21 mouse cellular contexts compared by ENCODE assay signal in the genomic region with DNA sequence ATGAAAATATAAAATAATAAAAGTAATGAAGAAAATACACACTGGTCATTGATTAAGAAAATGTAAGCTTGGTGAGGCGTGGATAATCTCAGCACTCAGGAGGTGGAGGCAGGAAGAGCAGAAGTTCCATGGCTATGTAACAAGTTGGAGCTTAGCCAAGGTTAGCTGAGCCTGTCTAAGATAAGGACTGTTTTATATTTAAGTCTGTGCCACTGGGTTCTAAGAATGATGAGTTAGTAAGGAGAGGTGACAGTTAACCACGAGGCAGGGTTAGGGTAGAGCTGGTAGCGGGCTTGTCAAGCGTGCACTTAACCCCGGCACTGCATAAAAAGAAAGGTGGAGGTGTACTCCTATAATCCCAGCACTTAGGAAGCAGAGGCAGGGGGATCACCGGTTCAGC. TPM values are rescaled to one million over a fixed set of nuclear protein-coding genes. Genes with fewer than 3 reads are reported as not detected.
DNase-seq lines count a peak whose midpoint lies in the region; ATAC-seq and TF ChIP-seq lines count a peak whose summit lies in the region.
"Had no signal": no experiment of that assay in that cellular context is flagged by ENCODE, and none has a peak within 500 bp of the region (broad histone marks: within the 10 kb centered on the region; RNA-seq: fewer than 3 reads in every experiment).

No protein-coding gene starts in this region.

- no peak for TF ChIP-seq EP300 in heart, postnatal 0 days (IDR thresholded peaks at IDR 0.05; ENCODE audit: low read depth)

- DNase-seq in adrenal gland, postnatal 14 days = peak; percentile 18
- DNase-seq in adrenal gland, postnatal 10 days = no peak
- peak; percentile 22 for DNase-seq in heart, postnatal 0 days (ENCODE audit: low spot score)
- DNase-seq in left cerebral cortex, postnatal 14 days (ENCODE audit: low spot score in 2 of 2) = no peak
- DNase-seq: cerebellum, adult 11-12 months; cerebellum, adult 9-10 months; cerebellum, postnatal 36 days; gastrocnemius, adult 2 months; gastrocnemius, postnatal 25 days; heart, postnatal 4 days; kidney, adult 11 months had no signal

- ATAC-seq in heart, postnatal 0 days (ENCODE audit: insufficient read depth, low read depth) = no peak
- no peak for ATAC-seq in heart, embryonic 12.5 days (ENCODE audit: insufficient number of reproducible peaks, low FRiP score)
- peak; percentile 44 for ATAC-seq in common myeloid progenitor, adult 5-6 weeks (replicated peaks; ENCODE audit: low read depth, poor library complexity, severe bottlenecking)
- no peak for ATAC-seq in inflammation-experienced regulatory T-cells, adult 6 months
- ATAC-seq: forebrain, embryonic 13.5 days; hindbrain, embryonic 16.5 days had no signal

- no peak overlapping the region for H3K27ac ChIP-seq in heart, postnatal 0 days (ENCODE audit: low read depth)
- H3K27ac ChIP-seq in heart, embryonic 12.5 days (ENCODE audit: poor library complexity, severe bottlenecking) = no peak overlapping the region
- H3K27ac ChIP-seq: embryonic facial prominence, embryonic 10.5 days; forebrain, embryonic 13.5 days; gastrocnemius, adult 2 months; hindbrain, embryonic 12.5 days had no signal

- no peak overlapping the region for H3K9ac ChIP-seq in heart, postnatal 0 days (replicated peaks; ENCODE audit: low read depth, low read length)
- H3K9ac ChIP-seq in heart, embryonic 12.5 days = no peak overlapping the region
- H3K9ac ChIP-seq: forebrain, embryonic 13.5 days; hindbrain, embryonic 12.5 days had no signal

- no peaks in the 10 kb centered on the region for H3K36me3 ChIP-seq in heart, postnatal 0 days (replicated peaks; ENCODE audit: control insufficient read depth, insufficient read depth, low read length)
- H3K36me3 ChIP-seq in heart, embryonic 12.5 days = no peaks in the 10 kb centered on the region
- H3K36me3 ChIP-seq: embryonic facial prominence, embryonic 10.5 days; hindbrain, embryonic 12.5 days had no signal

- H3K4me3 ChIP-seq in heart, postnatal 0 days (ENCODE audit: low read depth, low read length) = no peak overlapping the region
- H3K4me3 ChIP-seq in heart, embryonic 12.5 days = no peak overlapping the region
- H3K4me3 ChIP-seq: embryonic facial prominence, embryonic 10.5 days; forebrain, embryonic 13.5 days; gastrocnemius, adult 2 months; hindbrain, embryonic 12.5 days had no signal

- 43% methylated on average over 6 of the region's 6 CpGs for WGBS in heart, postnatal 0 days
- 64% methylated on average over 6 of the region's 6 CpGs for WGBS in heart, embryonic 12.5 days

- no peaks in the 10 kb centered on the region for H3K9me3 ChIP-seq in heart, postnatal 0 days (replicated peaks; ENCODE audit: control insufficient read depth, low read length)
- no peaks in the 10 kb centered on the region for H3K9me3 ChIP-seq in heart, embryonic 12.5 days (replicated peaks)
- H3K9me3 ChIP-seq: embryonic facial prominence, embryonic 10.5 days; forebrain, embryonic 13.5 days; hindbrain, embryonic 12.5 days had no signal

- no peaks in the 10 kb centered on the region; the same call in 1 of the 2 replicates for H3K4me1 ChIP-seq in heart, postnatal 0 days (ENCODE audit: control insufficient read depth, insufficient read depth)
- peaks cover 16% of the 10 kb centered on the region for H3K4me1 ChIP-seq in heart, embryonic 12.5 days (replicated peaks)
- H3K4me1 ChIP-seq: forebrain, embryonic 13.5 days; hindbrain, embryonic 12.5 days had no signal

- TF ChIP-seq CTCF in heart, postnatal 0 days (IDR thresholded peaks at IDR 0.05; ENCODE audit: low read depth) = no peak

- no peak overlapping the region for H3K4me2 ChIP-seq in heart, postnatal 0 days (ENCODE audit: low read depth, low read length)
- H3K4me2 ChIP-seq in heart, embryonic 12.5 days = no peak overlapping the region
- H3K4me2 ChIP-seq: forebrain, embryonic 13.5 days; heart, embryonic 11.5 days; hindbrain, embryonic 12.5 days had no signal

- intact Hi-C loops in left cerebral cortex, postnatal 14 days (cut with DNase I) = no loop called here

- H3K27me3 ChIP-seq in heart, postnatal 0 days (ENCODE audit: control insufficient read depth, insufficient read depth, low read length) = no peaks in the 10 kb centered on the region
- no peaks in the 10 kb centered on the region for H3K27me3 ChIP-seq in heart, embryonic 12.5 days (replicated peaks)
- H3K27me3 ChIP-seq: CH12.LX; forebrain, embryonic 13.5 days; hindbrain, embryonic 12.5 days had no signal

RNA-seq across cellular contexts. Expression of gene Arhgef33, which starts 15.0 kb away (rescaled TPM):
- total RNA-seq in adrenal gland, postnatal 14 days (2021) = 1.1 and 2.0 TPM in 2 replicates
- 1 to 10 TPM; 1.6 to 2.5 TPM for total RNA-seq in adrenal gland, postnatal 10 days (2021)
- not detected in 2 replicates for total RNA-seq in heart, postnatal 0 days (2014; rRNA removed; ENCODE audit: low replicate concordance)
- polyA plus RNA-seq in heart, postnatal 0 days (2015; fragmentation: Nextera tagmentation; extraction: Ambion mirVana) = 0.86 and 2.0 TPM in 2 replicates
- polyA plus RNA-seq in heart, embryonic 12.5 days (2016; fragmentation: Nextera tagmentation; extraction: Ambion mirVana) = 1.4 and 2.2 TPM in 2 replicates
- not detected in 2 replicates for total RNA-seq in common myeloid progenitor, adult 5-6 weeks (2017)
- polyA plus RNA-seq in inflammation-experienced regulatory T-cells, adult 6 months (2017; shearing (Covaris generic)) = under 1 TPM in 1 of 3 experiments, not detected in 2; 0.95 TPM
- 1 to 10 TPM; 2.7 to 2.9 TPM for total RNA-seq in left cerebral cortex, postnatal 14 days (2021)
- total RNA-seq: gastrocnemius, adult 2 months; gastrocnemius, postnatal 25 days had no signal

RNA-seq across cellular contexts. Expression of gene Dhx57, which starts 32.0 kb away (rescaled TPM):
- 12.9 and 16.9 TPM in 2 replicates for total RNA-seq in adrenal gland, postnatal 14 days (2021)
- 10 to 100 TPM; 12.6 to 15.8 TPM for total RNA-seq in adrenal gland, postnatal 10 days (2021)
- 3.7 and 7.7 TPM in 2 replicates for total RNA-seq in heart, postnatal 0 days (2014; rRNA removed; ENCODE audit: low replicate concordance)
- polyA plus RNA-seq in heart, postnatal 0 days (2015; fragmentation: Nextera tagmentation; extraction: Ambion mirVana) = 2.9 and 3.0 TPM in 2 replicates
- polyA plus RNA-seq in heart, embryonic 12.5 days (2016; fragmentation: Nextera tagmentation; extraction: Ambion mirVana) = 13.7 and 13.8 TPM in 2 replicates
- total RNA-seq in common myeloid progenitor, adult 5-6 weeks (2017) = 17.7 and 18.3 TPM in 2 replicates
- polyA plus RNA-seq in inflammation-experienced regulatory T-cells, adult 6 months (2017; shearing (Covaris generic)) = 10 to 100 TPM in 1 of 3 experiments, 1 to 10 TPM in 2; 7.1 to 10.5 (median 7.7) TPM
- 10 to 100 TPM; 47.8 to 53.9 TPM for total RNA-seq in left cerebral cortex, postnatal 14 days (2021)

RNA-seq across cellular contexts. Expression of gene Morn2, which starts 32.2 kb away (rescaled TPM):
- 12.7 and 17.2 TPM in 2 replicates for total RNA-seq in adrenal gland, postnatal 14 days (2021)
- total RNA-seq in adrenal gland, postnatal 10 days (2021) = 10 to 100 TPM; 14.1 to 17.4 TPM
- 3.9 and 11.7 TPM in 2 replicates for total RNA-seq in heart, postnatal 0 days (2014; rRNA removed; ENCODE audit: low replicate concordance)
- polyA plus RNA-seq in heart, postnatal 0 days (2015; fragmentation: Nextera tagmentation; extraction: Ambion mirVana) = 20.4 and 20.6 TPM in 2 replicates
- polyA plus RNA-seq in heart, embryonic 12.5 days (2016; fragmentation: Nextera tagmentation; extraction: Ambion mirVana) = 16.5 and 17.2 TPM in 2 replicates
- total RNA-seq in common myeloid progenitor, adult 5-6 weeks (2017) = 7.2 and 13.0 TPM in 2 replicates
- 1 to 10 TPM; 1.1 to 3.8 (median 2.1) TPM for polyA plus RNA-seq in inflammation-experienced regulatory T-cells, adult 6 months (2017; shearing (Covaris generic))
- 10 to 100 TPM; 16.9 to 19.0 TPM for total RNA-seq in left cerebral cortex, postnatal 14 days (2021)

RNA-seq across cellular contexts. Expression of gene Gm10190, which starts 51.1 kb away (rescaled TPM):
- 1.4 TPM in 1 of 2 replicates, not detected in the other for total RNA-seq in adrenal gland, postnatal 14 days (2021)
- total RNA-seq in adrenal gland, postnatal 10 days (2021) = 1 to 10 TPM; 2.0 to 2.2 TPM
- not detected in 2 replicates for total RNA-seq in heart, postnatal 0 days (2014; rRNA removed; ENCODE audit: low replicate concordance)
- 0.90 and 1.1 TPM in 2 replicates for polyA plus RNA-seq in heart, postnatal 0 days (2015; fragmentation: Nextera tagmentation; extraction: Ambion mirVana)
- 1.1 and 2.4 TPM in 2 replicates for polyA plus RNA-seq in heart, embryonic 12.5 days (2016; fragmentation: Nextera tagmentation; extraction: Ambion mirVana)
- total RNA-seq in common myeloid progenitor, adult 5-6 weeks (2017) = not detected in 2 replicates
- polyA plus RNA-seq in inflammation-experienced regulatory T-cells, adult 6 months (2017; shearing (Covaris generic)) = not detected
- 1 to 10 TPM in 1 of 2 experiments, not detected in 1; 1.8 TPM for total RNA-seq in left cerebral cortex, postnatal 14 days (2021)
- total RNA-seq: CH12.LX; gastrocnemius, adult 2 months; gastrocnemius, postnatal 25 days; granulocyte monocyte progenitor cell, adult 5-6 weeks had no signal
- polyA plus RNA-seq: heart, embryonic 11.5 days had no signal

Comparison
In these comparisons a context has a peak if more than half of its experiments do, and no peak if none do; other contexts are left out.
1. DNase-seq: peak in adrenal gland, postnatal 14 days (single experiment) and heart, postnatal 0 days (single experiment); none in adrenal gland, postnatal 10 days (single experiment) and left cerebral cortex, postnatal 14 days (0 of 2).